Mouse (Mus musculus) T-helper 17 cell (primary cell): ENCODE data around the gene Rgs6.

ENCODE experiments used
- in situ Hi-C, 2 experiments: fragments of 300-600 bp; cut with MboI, MseI; formaldehyde crosslinking; loops; 1 replicate in 1 of 2; 2 replicates in 1 of 2; pipeline ENCODE4 v1.15.1; 2025; ENCODE audit warnings: high pct_unique_total_duplicates in 2 of 2

Rgs6 gene

GRCm38 (mm10) chr12:83076179-83076578 is 488.1 kb downstream of the Rgs6 start:
- in situ Hi-C loops: no loop called here

DNA sequence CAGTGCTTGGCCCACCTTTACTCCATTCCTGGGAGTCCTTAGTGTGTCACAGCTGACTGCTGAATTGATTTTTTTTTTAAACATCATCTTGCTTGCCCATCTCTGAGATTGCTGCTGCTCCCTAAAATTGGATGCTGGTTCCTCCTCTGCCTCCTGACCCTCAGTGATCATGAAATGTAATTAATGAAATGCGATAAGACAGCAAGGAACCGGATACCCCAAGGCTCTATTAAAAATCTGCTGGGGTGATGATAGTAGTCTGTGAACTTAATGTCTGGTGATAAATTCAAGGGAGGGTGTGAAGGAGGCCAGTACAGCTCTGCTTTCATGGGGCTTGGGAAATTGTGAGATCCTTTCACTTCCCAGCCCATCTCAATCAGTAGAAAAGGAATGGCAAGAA is 489.4 kb downstream of the Rgs6 start:
- in situ Hi-C loops: no loop called here

GRCm38 (mm10) chr12:83083427-83083826 is 495.3 kb downstream of the Rgs6 start:
- in situ Hi-C loops: loop anchor here in 1 of 2 experiments (10.0 kb wide), 1 partner anchor 1951 kb away; no protein-coding TSS in a partner anchor

DNA sequence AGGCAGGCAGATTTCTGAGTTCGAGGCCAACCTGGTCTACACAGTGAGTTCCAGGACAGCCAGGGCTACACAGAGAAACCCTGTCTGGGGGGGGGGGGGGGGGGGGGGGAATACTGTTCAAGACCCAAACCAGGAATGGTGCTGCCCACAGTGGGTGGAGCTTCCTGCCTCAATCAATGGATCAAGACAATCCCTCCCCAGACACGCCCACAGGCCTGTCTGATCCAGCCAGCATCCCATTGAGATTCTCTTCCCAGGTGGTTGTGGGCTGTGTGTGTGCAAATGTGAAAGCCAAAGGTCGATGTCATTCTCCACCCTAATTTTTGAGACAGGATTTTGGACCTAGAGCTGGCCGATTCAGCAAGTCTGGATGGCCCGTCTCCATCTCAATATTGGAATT is 496.5 kb downstream of the Rgs6 start:
- in situ Hi-C loops: loop anchor here in 1 of 2 experiments (10.0 kb wide), 1 partner anchor 1950 kb away; no protein-coding TSS in a partner anchor

DNA sequence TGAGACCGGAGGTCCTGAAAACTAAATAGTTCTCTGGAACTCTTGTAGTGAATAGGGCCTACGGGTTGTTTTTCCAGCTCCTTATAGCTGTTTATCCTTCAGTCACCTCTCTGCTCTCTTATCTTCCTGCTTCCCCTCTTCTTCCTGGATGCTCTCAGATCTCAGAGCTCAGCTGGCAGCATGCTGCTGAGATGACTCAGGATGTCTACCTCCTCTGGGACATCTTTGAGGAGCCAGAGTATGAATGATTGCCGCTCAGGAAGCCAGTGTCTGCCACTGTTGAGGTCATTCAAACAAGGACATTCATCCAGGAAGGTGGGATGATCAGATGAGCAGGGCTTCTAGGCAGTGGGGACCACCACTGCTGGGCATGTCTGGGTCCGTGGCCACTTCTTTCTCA is 498.9 kb downstream of the Rgs6 start:
- in situ Hi-C loops: loop anchor here in 1 of 2 experiments (10.0 kb wide), 1 partner anchor 1948 kb away; no protein-coding TSS in a partner anchor

DNA sequence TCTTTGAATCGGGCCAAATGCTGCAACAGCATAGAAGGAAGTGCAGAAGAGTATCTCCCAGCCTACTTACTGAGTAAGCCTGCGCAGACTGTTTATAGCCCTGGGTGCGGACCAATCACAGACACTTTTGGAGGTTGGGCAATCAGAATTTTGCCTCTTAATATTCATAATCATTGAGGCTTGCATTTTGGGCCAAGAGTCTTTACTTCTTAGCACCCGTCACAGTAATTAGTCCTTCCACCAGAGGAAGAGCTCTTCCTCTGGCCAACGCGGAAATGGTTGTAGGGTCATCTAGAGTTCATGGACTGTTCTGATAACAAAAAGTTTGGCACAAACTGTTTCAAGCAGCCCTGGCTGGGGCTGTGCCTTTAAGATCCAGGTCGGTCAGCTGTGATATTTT is 499.5 kb downstream of the Rgs6 start:
- in situ Hi-C loops: loop anchor here in 1 of 2 experiments (10.0 kb wide), 1 partner anchor 1947 kb away; no protein-coding TSS in a partner anchor

DNA sequence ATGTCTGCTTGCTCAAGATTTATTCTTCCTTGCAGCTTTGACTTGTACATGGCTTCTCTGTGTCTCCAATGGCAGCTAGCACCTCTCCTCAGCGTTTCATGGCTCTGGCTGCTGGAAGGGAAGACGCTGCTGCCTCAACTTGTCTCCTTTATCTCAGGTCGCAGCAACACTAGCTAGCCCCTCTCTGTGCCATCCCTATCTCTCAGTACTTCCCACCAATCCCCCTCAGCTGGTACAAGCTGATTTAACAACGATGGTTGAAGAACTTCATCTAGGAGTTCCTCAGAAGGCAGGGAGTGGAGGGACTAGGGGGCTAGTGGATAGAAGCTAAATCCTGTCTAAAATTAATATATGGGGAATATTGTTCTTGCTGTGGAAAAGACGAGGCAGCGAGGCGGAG is 503.9 kb downstream of the Rgs6 start:
- in situ Hi-C loops: no loop called here

GRCm38 (mm10) chr12:83097787-83098186 is 509.7 kb downstream of the Rgs6 start:
- in situ Hi-C loops: no loop called here

DNA sequence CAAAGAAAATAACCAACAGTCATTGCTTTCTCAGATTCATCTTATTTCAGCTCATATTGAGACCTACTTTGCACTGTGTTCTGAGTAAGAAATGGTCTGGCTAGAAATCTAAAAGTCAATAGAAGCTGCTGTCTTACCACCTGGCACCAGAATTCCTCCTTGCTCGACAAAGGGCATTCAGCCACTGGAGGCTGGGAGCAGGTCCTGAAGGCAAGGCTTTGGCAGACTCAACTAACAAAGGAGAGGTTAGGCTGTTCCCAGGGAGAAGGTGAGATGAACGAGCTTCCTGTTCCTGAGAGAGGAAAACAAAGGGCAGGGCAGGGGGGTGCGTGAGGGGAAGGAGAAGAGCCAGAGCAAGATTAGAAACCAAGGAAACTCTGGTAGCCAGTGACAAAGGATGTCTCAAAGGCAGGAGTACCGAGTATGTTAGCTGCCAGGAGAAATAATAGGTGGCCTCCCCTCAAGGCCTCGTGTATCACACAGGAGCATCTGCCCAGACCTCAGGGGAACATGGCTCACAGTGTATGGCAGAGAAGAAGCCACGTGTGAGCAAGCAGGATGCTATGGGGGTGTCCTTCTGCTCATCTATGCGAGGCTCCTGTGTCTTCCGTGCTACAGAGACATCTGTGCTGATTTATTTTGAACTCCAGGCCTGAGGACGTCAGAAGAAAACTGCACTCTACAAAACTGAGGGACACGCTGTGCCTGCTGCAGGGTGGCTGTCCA is 510.7 kb downstream of the Rgs6 start:
- in situ Hi-C loops: no loop called here

GRCm38 (mm10) chr12:83099920-83100319 is 511.8 kb downstream of the Rgs6 start:
- in situ Hi-C loops: loop anchor here (25.0 kb wide), 4 partner anchors 387 to 962 kb away; partner anchors contain the start of genes Acot3 (in 1 of the 2), Acot5 (in 1 of the 2), Dpf3 (in 1 of the 2) and Papln (in 1 of the 2)

DNA sequence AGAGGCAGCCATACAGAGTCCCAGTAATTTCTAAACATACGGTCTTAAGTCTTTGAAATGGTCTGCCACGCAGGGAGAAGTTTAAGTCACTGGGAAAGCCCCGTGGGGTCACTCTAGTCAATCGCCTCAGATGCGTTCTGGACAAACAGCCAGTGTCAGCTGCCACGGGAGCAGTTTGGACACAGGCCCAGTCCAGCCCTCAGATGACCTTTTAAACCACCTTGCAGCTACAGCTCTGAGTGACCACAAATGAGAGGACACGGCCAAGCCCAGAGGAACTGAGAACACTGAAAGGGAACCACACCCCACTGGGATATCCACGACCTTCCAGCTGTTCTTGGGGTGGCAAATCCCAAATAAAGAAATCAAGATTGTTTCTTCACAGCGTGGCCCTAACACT is 512.3 kb downstream of the Rgs6 start:
- in situ Hi-C loops: loop anchor here (25.0 kb wide), 4 partner anchors 387 to 962 kb away; partner anchors contain the start of genes Acot3 (in 1 of the 2), Acot5 (in 1 of the 2), Dpf3 (in 1 of the 2) and Papln (in 1 of the 2)

GRCm38 (mm10) chr12:83100848-83101247 is 512.8 kb downstream of the Rgs6 start:
- in situ Hi-C loops: loop anchor here (25.0 kb wide), 4 partner anchors 386 to 961 kb away; partner anchors contain the start of genes Acot3 (in 1 of the 2), Acot5 (in 1 of the 2), Dpf3 (in 1 of the 2) and Papln (in 1 of the 2)

DNA sequence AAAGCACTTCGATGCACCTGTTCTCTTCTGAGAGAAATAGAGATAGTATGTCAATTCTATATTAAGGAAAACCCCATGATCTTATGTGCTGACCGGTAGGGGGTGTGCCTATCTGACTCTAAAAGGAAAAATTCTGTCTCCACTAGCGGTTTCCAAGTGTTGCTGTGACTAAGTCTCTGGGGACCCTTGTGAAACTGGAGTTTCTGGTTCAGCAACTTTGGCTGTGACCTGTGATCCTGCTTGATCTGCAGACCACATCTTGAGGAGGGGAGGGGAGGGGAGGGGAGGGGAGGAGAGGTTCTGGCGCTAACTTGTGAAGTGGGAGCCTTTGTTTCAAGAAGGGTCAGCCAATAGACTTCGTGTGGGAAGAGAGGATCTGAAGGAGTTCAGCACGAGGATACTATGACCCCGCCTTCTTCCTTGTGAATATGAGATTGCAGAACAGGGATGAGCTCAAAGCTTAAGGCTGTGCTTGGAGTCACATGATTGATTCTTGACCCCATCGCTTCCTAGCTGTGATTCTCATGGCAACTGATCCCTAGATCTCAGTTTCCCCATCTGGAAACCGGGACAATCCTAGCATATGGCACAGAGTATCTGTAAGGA is 517.5 kb downstream of the Rgs6 start:
- in situ Hi-C loops: loop anchor here (5.0 to 25.0 kb wide), 5 partner anchors 382 to 957 kb away; partner anchors contain the start of genes Acot3 (in 1 of the 2), Acot5 (in 1 of the 2), Dpf3 (in 1 of the 2) and Papln (in 1 of the 2)

GRCm38 (mm10) chr12:83106120-83106517 is 518.0 kb downstream of the Rgs6 start:
- in situ Hi-C loops: loop anchor here (5.0 to 25.0 kb wide), 5 partner anchors 381 to 956 kb away; partner anchors contain the start of genes Acot3 (in 1 of the 2), Acot5 (in 1 of the 2), Dpf3 (in 1 of the 2) and Papln (in 1 of the 2)

DNA sequence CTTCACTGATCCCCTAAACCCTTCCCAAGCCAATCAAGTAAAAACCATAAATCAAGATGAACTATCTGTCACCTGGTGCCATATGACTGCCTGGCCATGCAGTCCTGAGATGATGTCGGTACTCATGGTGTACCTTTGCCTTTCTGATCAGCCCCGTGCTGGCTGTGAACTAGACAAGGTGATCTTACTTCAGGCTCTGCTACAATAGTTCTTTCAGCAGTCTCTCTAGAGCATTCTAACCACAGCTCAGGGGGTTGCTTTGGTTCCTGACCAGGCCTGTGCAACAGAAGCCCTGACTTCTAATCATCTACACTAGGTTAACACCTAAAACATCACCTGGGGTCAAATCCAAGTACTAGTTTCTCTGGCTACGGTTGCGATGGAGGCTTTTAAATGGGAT is 521.4 kb downstream of the Rgs6 start:
- in situ Hi-C loops: loop anchor here (5.0 to 25.0 kb wide), 5 partner anchors 378 to 953 kb away; partner anchors contain the start of genes Acot3 (in 1 of the 2), Acot5 (in 1 of the 2), Dpf3 (in 1 of the 2) and Papln (in 1 of the 2)

DNA sequence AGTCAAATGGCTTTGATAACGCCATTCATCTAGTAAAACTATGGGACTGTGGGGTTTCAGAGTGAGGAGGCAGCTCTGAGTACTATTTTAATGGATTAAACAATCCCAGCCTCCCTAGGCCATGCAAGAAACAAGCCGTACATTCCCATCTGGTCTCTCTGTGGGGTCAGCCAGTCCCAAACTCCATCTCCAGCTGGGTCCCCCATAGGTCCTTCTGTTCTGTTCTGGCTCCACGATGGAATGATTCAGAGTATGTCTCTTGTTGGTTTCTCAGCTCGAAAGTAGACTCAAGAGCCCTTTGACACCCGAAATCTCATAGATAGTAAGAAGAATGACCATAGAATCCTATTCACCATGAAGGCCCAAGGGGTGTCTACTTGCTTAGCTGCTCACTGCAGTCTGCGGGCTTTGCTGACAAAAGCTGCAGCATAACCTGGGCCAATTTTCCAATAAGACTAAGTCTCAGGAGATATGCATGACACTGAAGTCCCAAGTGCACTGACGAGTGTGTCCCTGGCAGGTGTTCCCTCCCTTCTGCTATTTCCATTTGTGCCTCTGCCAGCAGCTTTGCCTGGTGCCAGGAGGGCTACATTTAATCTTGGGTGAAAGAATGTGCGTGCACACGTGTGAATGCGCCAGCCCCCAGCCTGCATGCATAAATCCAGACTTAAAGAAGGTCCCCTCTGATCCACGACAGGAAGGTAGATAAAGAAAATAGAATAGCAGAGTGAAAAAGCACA is 522.0 kb downstream of the Rgs6 start:
- in situ Hi-C loops: loop anchor here (5.0 to 25.0 kb wide), 5 partner anchors 377 to 952 kb away; partner anchors contain the start of genes Acot3 (in 1 of the 2), Acot5 (in 1 of the 2), Dpf3 (in 1 of the 2) and Papln (in 1 of the 2)

- in situ Hi-C loops: loop anchor here (25.0 kb wide), 4 partner anchors 377 to 952 kb away; partner anchors contain the start of genes Acot3 (in 1 of the 2), Acot5 (in 1 of the 2), Dpf3 (in 1 of the 2) and Papln (in 1 of the 2)
Measured at GRCm38 (mm10) chr12:83110711-83111110, 522.6 kb downstream of the Rgs6 start.

DNA sequence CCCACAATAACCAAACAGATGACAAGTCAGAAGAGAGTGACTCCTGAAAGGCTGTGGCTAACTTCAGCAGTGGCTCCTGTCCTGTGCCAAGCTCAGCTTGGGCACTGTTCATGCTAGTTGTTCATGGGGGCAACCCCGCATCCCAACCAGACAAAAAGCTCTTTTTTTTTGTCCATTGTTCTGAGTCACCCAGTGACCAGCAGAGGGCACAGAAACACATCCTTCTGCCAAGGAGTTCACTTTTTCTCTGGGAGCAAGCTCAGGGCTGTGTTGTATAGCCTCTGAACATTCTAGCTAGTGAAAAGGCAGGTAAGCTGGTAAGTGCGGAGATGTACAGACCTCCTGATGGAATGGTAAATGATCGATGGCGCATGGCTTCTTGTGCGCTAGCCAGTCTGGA is 524.2 kb downstream of the Rgs6 start:
- in situ Hi-C loops: loop anchor here (25.0 kb wide), 4 partner anchors 375 to 950 kb away; partner anchors contain the start of genes Acot3 (in 1 of the 2), Acot5 (in 1 of the 2), Dpf3 (in 1 of the 2) and Papln (in 1 of the 2)

DNA sequence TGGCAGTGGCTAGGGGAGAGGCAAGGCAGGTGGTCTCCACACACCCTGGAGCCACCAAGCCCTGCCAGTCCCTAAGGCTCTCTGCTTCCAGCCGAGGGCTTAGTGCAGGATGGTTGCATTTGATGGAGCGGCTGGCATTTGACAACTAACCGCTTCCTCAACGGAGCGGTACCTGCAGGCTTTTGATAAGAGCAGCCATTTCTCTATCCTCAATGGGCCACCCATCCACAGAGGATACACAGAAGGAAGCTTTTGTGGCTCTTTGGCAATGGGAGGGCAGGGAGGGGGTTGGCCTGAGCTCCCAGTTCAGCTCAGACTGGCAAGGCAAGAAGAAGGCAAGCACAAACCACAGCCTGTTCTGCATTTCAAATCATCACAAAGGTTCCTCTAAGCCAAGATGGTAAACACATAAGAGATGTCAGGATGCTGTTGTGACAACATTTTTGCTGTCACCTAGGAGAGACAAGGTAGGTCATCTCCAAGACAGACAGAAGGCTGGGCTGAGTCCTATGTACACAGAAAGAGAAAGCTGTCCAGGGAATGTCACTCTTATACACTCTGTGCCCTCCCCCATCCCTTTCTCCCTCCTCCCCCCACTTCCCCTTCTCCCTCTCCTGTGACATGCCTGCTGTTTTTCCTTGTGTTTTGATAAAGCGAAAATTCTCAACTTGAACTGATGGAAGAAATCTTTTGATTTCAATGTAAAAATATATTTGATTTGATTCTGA is 525.0 kb downstream of the Rgs6 start:
- in situ Hi-C loops: loop anchor here (25.0 kb wide), 4 partner anchors 374 to 949 kb away; partner anchors contain the start of genes Acot3 (in 1 of the 2), Acot5 (in 1 of the 2), Dpf3 (in 1 of the 2) and Papln (in 1 of the 2)
